11 mouse cellular contexts compared by ENCODE assay signal in the genomic region with DNA sequence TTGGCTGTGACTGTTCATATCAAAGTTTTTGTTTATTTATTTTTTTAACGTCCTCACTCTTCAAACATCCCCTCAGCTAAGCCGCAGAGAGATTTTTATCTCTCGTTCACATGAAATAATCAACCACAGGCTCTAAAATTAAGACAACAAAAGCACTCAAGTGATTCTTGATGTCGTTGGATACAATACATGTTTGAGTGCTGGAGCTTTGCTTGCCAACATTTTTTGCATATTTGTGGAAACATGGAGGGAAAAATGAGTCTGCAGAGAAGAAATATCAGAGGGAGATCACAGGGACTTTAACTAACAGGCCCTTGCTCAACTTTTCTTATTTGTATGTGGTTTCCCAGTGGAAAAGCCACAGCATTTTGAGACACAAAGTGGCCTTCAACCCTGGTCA.
"Had no signal": no experiment of that assay in that cellular context is flagged by ENCODE, and none has a peak within 500 bp of the region (broad histone marks: within the 10 kb centered on the region; RNA-seq: fewer than 3 reads in every experiment).

No protein-coding gene starts in this region.

- H3K9me3 ChIP-seq: limb, embryonic 15.5 days; liver, embryonic 12.5 days; midbrain, embryonic 10.5 days; neural tube, embryonic 12.5 days had no signal

- H3K4me1 ChIP-seq: liver, embryonic 12.5 days; midbrain, embryonic 10.5 days; neural tube, embryonic 12.5 days had no signal

- H3K9ac ChIP-seq: limb, embryonic 15.5 days; liver, embryonic 12.5 days; neural tube, embryonic 12.5 days had no signal

- H3K36me3 ChIP-seq: limb, embryonic 15.5 days; liver, embryonic 12.5 days; midbrain, embryonic 10.5 days; neural tube, embryonic 12.5 days had no signal

- H3K4me2 ChIP-seq: limb, embryonic 15.5 days; liver, embryonic 12.5 days; neural tube, embryonic 12.5 days had no signal

- H3K27me3 ChIP-seq: limb, embryonic 15.5 days; liver, embryonic 12.5 days; neural tube, embryonic 12.5 days had no signal

- H3K27ac ChIP-seq: left cerebral cortex, adult 2 months; limb, embryonic 15.5 days; liver, embryonic 12.5 days; midbrain, embryonic 10.5 days; neural tube, embryonic 12.5 days; stomach, postnatal 0 days had no signal

- H3K4me3 ChIP-seq: left cerebral cortex, adult 2 months; limb, embryonic 15.5 days; liver, embryonic 12.5 days; midbrain, embryonic 10.5 days; neural tube, embryonic 12.5 days had no signal

- ATAC-seq: liver, embryonic 12.5 days had no signal

- DNase-seq: kidney, adult 11 months; kidney, postnatal 10 days; lung, postnatal 4 days; midbrain, embryonic 14.5 days; thymus, postnatal 4 days had no signal
